Mouse (Mus musculus) forebrain, embryonic 10.5 days (tissue): ENCODE measurements around the gene Ly6g5b. TPM values are rescaled to one million over a fixed set of nuclear protein-coding genes. Genes with fewer than 3 reads are reported as not detected.
A peak's percentile ranks its signal among the peaks of the same experiment; 100 is the strongest.

Experiments
- DNase-seq: peaks from one replicate; pipeline ENCODE4 v3.0.0-alpha.2; 2017; ENCODE audit warnings: low spot score; ENCODE audit errors: extremely low spot score
- H3K27ac ChIP-seq: fragments of 300-500 bp; sonication (generic); 2 replicates; pipeline ENCODE4 v1.5.1; 2016; ENCODE audit warnings: mild to moderate bottlenecking
- H3K27me3 ChIP-seq: fragments of 300-500 bp; sonication (generic); 2 replicates; pipeline ENCODE4 v1.6.1; 2016; ENCODE audit warnings: mild to moderate bottlenecking; ENCODE audit not compliant: poor library complexity, severe bottlenecking
- H3K36me3 ChIP-seq: fragments of 300-500 bp; sonication (generic); replicated peaks from 2 replicates; pipeline ENCODE4 v1.6.1; 2016; ENCODE audit warnings: mild to moderate bottlenecking, moderate library complexity
- H3K4me1 ChIP-seq: fragments of 300-500 bp; sonication (generic); 2 replicates; pipeline ENCODE4 v1.6.1; 2016
- H3K4me3 ChIP-seq: fragments of 300-500 bp; sonication (generic); 2 replicates; pipeline ENCODE4 v1.5.1; 2016; ENCODE audit warnings: mild to moderate bottlenecking, moderate library complexity
- H3K9me3 ChIP-seq: fragments of 300-500 bp; sonication (generic); 2 replicates; pipeline ENCODE4 v1.6.1; 2016; ENCODE audit warnings: mild to moderate bottlenecking, moderate library complexity
- WGBS: fragments of 180-500 bp; shearing (Covaris S2); methylation state at CpG from one replicate; pipeline ENCODE4 v1.1.7; 2016; 5-methylcytosine and 5-hydroxymethylcytosine counted together
- polyA plus RNA-seq: library from polyadenylated mRNA; unstranded; fragments of >200 nt; fragmentation: Nextera tagmentation; extraction: Ambion mirVana; gene quantifications from 2 replicates; pipeline ENCODE4 v1.2.1, GENCODE M21; 2016

The Ly6g5b gene
- polyA plus RNA-seq, 1 experiment from 2014 or later = 1.4 TPM

DNA sequence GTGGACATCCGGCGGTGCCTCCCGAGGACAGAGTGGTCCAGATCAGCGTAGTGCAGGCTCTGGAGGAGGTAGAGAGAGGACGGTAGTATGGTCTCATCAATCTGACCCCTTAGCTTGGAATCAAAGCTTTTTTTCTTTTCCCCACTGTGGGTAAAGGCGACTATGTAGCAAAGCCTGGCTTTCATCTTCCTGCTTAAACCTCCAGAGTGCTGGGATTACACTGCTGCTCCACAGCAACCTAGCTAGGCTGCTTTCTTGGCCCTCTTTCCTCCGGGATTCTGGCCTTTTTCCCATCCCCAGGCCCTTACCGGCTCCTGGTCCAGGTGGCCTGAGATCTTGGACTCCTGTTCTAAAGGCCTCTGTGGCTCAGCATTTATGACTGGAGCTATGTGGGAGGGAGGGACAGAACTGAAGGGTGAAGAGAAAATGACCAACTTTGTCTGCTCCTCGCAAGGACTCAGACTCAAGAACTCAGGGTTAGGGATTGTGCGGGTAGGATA is 50.8 kb downstream of the Ly6g5b start:
- H3K9me3 ChIP-seq = no peaks in the 10 kb centered on the region
- peaks cover 47% of the 10 kb centered on the region for H3K4me1 ChIP-seq
- no peak for DNase-seq
- H3K27me3 ChIP-seq = peaks cover 82% of the 10 kb centered on the region
- H3K36me3 ChIP-seq = peaks cover 35% of the 10 kb centered on the region
- peak overlapping the region; percentile 50 for H3K4me3 ChIP-seq
- peak overlapping the region; percentile 77 for H3K27ac ChIP-seq
- 28% methylated on average over 10 of the region's 10 CpGs for WGBS

Other genes with a start within 250 kb of the Ly6g5b start
- gene Zbtb12, start 235.9 kb downstream of the Ly6g5b start, polyA plus RNA-seq = 6.6 and 7.0 TPM in 2 replicates
- 0.05 and 0.11 TPM in 2 replicates for gene Gm20547, start 233.4 kb downstream of the Ly6g5b start, polyA plus RNA-seq
- 0.83 and 1.7 TPM in 2 replicates for gene C2, start 217.2 kb downstream of the Ly6g5b start, polyA plus RNA-seq
- gene Ehmt2, start 217.0 kb downstream of the Ly6g5b start, polyA plus RNA-seq = 93.3 and 98.8 TPM in 2 replicates
- gene Slc44a4, start 201.0 kb downstream of the Ly6g5b start, polyA plus RNA-seq = 0.06 and 0.11 TPM in 2 replicates
- 18.2 and 18.8 TPM in 2 replicates for gene Neu1, start 184.2 kb downstream of the Ly6g5b start, polyA plus RNA-seq
- 0.07 TPM in 1 of 2 replicates, not detected in the other for gene Hspa1b, start 156.2 kb downstream of the Ly6g5b start, polyA plus RNA-seq
- gene Gm20481, start 145.5 kb downstream of the Ly6g5b start, polyA plus RNA-seq = not detected in 2 replicates
- 0.94 and 2.1 TPM in 2 replicates for gene Hspa1a, start 143.3 kb downstream of the Ly6g5b start, polyA plus RNA-seq
- gene Hspa1l, start 142.7 kb downstream of the Ly6g5b start, polyA plus RNA-seq = 1.1 TPM in 2 replicates
- gene Lsm2, start 133.6 kb downstream of the Ly6g5b start, polyA plus RNA-seq = 363 and 375 TPM in 2 replicates
- gene Vars, start 114.4 kb downstream of the Ly6g5b start, polyA plus RNA-seq = 229 and 234 TPM in 2 replicates
- gene Vwa7, start 98.8 kb downstream of the Ly6g5b start, polyA plus RNA-seq = 0.19 and 0.22 TPM in 2 replicates
- gene Sapcd1, start 87.4 kb downstream of the Ly6g5b start, polyA plus RNA-seq = 3.0 and 4.1 TPM in 2 replicates
- 4.3 and 5.1 TPM in 2 replicates for gene Msh5, start 68.7 kb downstream of the Ly6g5b start, polyA plus RNA-seq
- gene Clic1, start 65.5 kb downstream of the Ly6g5b start, polyA plus RNA-seq = 174 and 179 TPM in 2 replicates
- 414 and 441 TPM in 2 replicates for gene Ddah2, start 56.4 kb downstream of the Ly6g5b start, polyA plus RNA-seq
- gene Ly6g6c, start 50.0 kb downstream of the Ly6g5b start, polyA plus RNA-seq = 0.25 TPM in 1 of 2 replicates, not detected in the other
- 0.59 and 0.72 TPM in 2 replicates for gene Mpig6b, start 49.2 kb downstream of the Ly6g5b start, polyA plus RNA-seq
- gene Ly6g6e, start 38.5 kb downstream of the Ly6g5b start, polyA plus RNA-seq = 1.00 TPM in 1 of 2 replicates, not detected in the other
- gene Ly6g6d, start 37.4 kb downstream of the Ly6g5b start, polyA plus RNA-seq = 1.8 and 2.0 TPM in 2 replicates
- 0.46 and 0.69 TPM in 2 replicates for gene Ly6g6f, start 29.8 kb downstream of the Ly6g5b start, polyA plus RNA-seq
- gene Abhd16a, start 26.2 kb downstream of the Ly6g5b start, polyA plus RNA-seq = 51.8 and 52.7 TPM in 2 replicates
- not detected in 2 replicates for gene Ly6g5c, start 7.1 kb downstream of the Ly6g5b start, polyA plus RNA-seq
- 33.9 and 42.2 TPM in 2 replicates for gene Gpank1, start 6.0 kb upstream of the Ly6g5b start, polyA plus RNA-seq
- 290 and 303 TPM in 2 replicates for gene Csnk2b, start 6.6 kb upstream of the Ly6g5b start, polyA plus RNA-seq
- gene D17H6S53E, start 10.9 kb upstream of the Ly6g5b start, polyA plus RNA-seq = 7.8 and 10.6 TPM in 2 replicates
- gene Apom, start 16.6 kb upstream of the Ly6g5b start, polyA plus RNA-seq = 0.74 and 0.97 TPM in 2 replicates
- gene Bag6, start 19.8 kb upstream of the Ly6g5b start, polyA plus RNA-seq = 65.9 and 69.0 TPM in 2 replicates
- gene Prrc2a, start 49.5 kb upstream of the Ly6g5b start, polyA plus RNA-seq = 195 and 200 TPM in 2 replicates
- gene Aif1, start 60.6 kb upstream of the Ly6g5b start, polyA plus RNA-seq = 3.3 and 3.9 TPM in 2 replicates
- gene Lst1, start 73.0 kb upstream of the Ly6g5b start, polyA plus RNA-seq = 3.3 and 4.7 TPM in 2 replicates
- gene Ltb, start 79.0 kb upstream of the Ly6g5b start, polyA plus RNA-seq = 0.16 and 0.32 TPM in 2 replicates
- gene Tnf, start 86.6 kb upstream of the Ly6g5b start, polyA plus RNA-seq = 0.10 TPM in 1 of 2 replicates, not detected in the other
- gene Lta, start 89.9 kb upstream of the Ly6g5b start, polyA plus RNA-seq = not detected in 2 replicates
- 0.53 TPM in 1 of 2 replicates, not detected in the other for gene Gm16181, start 105.4 kb upstream of the Ly6g5b start, polyA plus RNA-seq
- gene Atp6v1g2, start 118.2 kb upstream of the Ly6g5b start, polyA plus RNA-seq = 7.0 and 7.7 TPM in 2 replicates
- 10.0 and 11.5 TPM in 2 replicates for gene Nfkbil1, start 120.4 kb upstream of the Ly6g5b start, polyA plus RNA-seq
- gene Ddx39b, start 126.3 kb upstream of the Ly6g5b start, polyA plus RNA-seq = 757 and 759 TPM in 2 replicates
- gene H2-D1, start 147.3 kb upstream of the Ly6g5b start, polyA plus RNA-seq = 57.8 and 58.6 TPM in 2 replicates
- gene H2-Q1, start 205.0 kb upstream of the Ly6g5b start, polyA plus RNA-seq = not detected in 2 replicates
- 0.26 and 0.35 TPM in 2 replicates for gene H2-Q2, start 226.8 kb upstream of the Ly6g5b start, polyA plus RNA-seq